Mouse (Mus musculus): ENCODE data around the gene Arpc5l. TPM values are rescaled to one million over a fixed set of nuclear protein-coding genes. Genes with fewer than 3 reads are reported as not detected.
A peak's percentile ranks its signal among the peaks of the same experiment; 100 is the strongest.

Gene Arpc5l
- polyA plus RNA-seq, 1 experiment from 2014 or later, result 118 TPM

DNA sequence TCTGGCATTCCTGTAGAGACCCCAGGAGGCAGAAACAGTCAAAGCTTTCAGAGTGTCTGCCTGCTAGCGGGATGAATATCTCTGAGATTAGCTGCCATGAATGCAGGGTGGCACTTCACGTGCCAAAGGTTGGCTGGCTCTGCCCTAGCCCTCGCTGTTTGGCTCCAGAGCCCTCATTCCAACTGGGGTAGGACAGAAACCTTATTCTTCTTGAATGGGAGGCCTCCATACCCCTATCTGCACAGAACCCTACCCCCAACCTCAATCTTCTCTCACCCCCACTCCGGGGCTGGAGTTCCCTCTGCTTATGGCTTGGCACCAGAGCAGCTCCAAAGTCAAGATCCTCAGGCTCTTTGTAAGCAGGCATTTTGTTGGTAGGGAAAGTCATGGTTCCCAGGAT is 27.3 kb upstream of the Arpc5l start:
- Histone ChIP-seq H3K27me3 (no peaks in the 10 kb centered on the region), H3K36me3 (no peaks in the 10 kb centered on the region), H3K9me3 (no peaks in the 10 kb centered on the region), H3K4me2 (no peak overlapping the region), H3K27ac (no peak overlapping the region), H3K9ac (replicated peaks) (no peak overlapping the region), H3K4me3 (replicated peaks) (no peak overlapping the region), H3K4me1 (replicated peaks) (no peaks in the 10 kb centered on the region)
- ATAC-seq (ENCODE audit: insufficient number of reproducible peaks, insufficient read depth, low FRiP score, low TSS enrichment, low read depth), result no peak
- 75% methylated on average over 4 of the region's 4 CpGs for WGBS

DNA sequence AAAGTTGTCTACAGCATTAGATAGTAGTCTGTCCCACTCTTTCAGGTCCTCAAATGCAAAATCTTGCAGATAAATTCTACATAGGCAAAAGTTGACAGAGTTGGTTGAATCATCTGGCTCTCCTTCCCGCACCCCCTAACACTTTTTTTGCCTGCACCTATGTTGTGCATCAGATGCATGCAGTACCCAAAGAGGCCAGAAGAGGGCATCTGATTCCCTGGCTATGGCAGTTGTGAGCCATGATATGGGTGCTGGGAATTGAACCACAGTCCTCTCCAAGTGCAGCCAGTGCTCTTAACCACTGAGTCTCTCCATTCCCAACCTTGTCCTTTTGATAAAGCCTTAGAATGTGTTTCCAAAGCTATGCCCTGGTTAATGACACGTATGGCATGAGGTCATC is 21.7 kb upstream of the Arpc5l start:
- peaks cover 11% of the 10 kb centered on the region; the same call in 1 of the 2 replicates for H3K9me3 ChIP-seq
- 96% methylated on average over 2 of the region's 2 CpGs for WGBS
- no peaks in the 10 kb centered on the region for H3K27me3 ChIP-seq
- H3K27ac ChIP-seq, result no peak overlapping the region
- H3K9ac ChIP-seq (replicated peaks), result no peak overlapping the region
- H3K4me1 ChIP-seq (replicated peaks), result no peaks in the 10 kb centered on the region
- no peak overlapping the region for H3K4me3 ChIP-seq (replicated peaks)
- no peak overlapping the region for H3K4me2 ChIP-seq
- no peaks in the 10 kb centered on the region for H3K36me3 ChIP-seq
- no peak for ATAC-seq (ENCODE audit: insufficient number of reproducible peaks, insufficient read depth, low FRiP score, low TSS enrichment, low read depth)

DNA sequence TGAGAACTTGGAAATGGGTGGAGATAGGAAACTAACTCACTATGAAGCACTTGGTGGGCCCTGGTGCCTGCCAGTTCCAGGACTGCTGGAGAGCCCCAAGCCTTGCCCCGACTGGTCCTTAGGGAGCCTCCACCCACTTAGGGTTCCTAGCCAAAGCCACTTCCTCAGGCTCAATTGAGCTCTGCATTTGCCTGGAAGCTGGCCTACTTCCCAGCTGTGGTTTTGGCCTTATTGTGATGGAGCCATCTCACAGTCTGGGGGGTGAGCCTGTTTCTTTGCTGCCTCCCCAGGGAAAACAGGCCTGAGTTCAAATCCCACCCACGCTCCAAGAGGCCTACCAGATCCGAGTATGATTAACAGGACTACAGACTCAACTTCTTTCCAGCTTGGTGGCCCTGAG is 18.6 kb upstream of the Arpc5l start:
- no peaks in the 10 kb centered on the region for H3K4me1 ChIP-seq (replicated peaks)
- H3K9me3 ChIP-seq, result peaks cover 11% of the 10 kb centered on the region; the same call in 1 of the 2 replicates
- no peaks in the 10 kb centered on the region for H3K36me3 ChIP-seq
- no peaks in the 10 kb centered on the region for H3K27me3 ChIP-seq
- 84% methylated on average over 3 of the region's 3 CpGs for WGBS
- H3K4me3 ChIP-seq (replicated peaks), result no peak overlapping the region
- no peak overlapping the region for H3K27ac ChIP-seq
- no peak overlapping the region for H3K4me2 ChIP-seq
- no peak overlapping the region for H3K9ac ChIP-seq (replicated peaks)
- no peak for ATAC-seq (ENCODE audit: insufficient number of reproducible peaks, insufficient read depth, low FRiP score, low TSS enrichment, low read depth)

DNA sequence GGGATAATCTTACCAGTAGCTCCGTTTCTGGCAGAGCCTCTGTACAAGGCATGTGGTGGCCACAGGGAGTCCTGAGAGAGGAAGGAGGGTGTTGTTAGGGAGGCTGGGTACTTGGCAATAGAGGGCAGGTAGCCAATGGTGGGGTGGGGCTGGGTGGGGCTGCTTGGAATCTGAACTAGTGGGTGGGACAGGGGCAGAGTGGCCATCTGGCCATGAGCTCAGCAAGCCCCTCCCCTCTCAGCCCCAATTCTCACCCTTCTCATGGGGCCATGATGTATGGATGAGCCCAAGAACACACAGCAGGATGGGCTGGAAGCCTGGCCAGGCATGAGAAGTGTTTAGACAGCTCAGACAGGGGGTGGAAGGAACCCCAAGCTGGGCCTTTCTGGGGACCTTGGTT is 17.8 kb upstream of the Arpc5l start:
- no peak overlapping the region for H3K4me2 ChIP-seq
- no peak for ATAC-seq (ENCODE audit: insufficient number of reproducible peaks, insufficient read depth, low FRiP score, low TSS enrichment, low read depth)
- WGBS, result 56% methylated on average over 1 of the region's 1 CpGs
- H3K27me3 ChIP-seq, result no peaks in the 10 kb centered on the region
- no peak overlapping the region for H3K9ac ChIP-seq (replicated peaks)
- no peaks in the 10 kb centered on the region for H3K4me1 ChIP-seq (replicated peaks)
- H3K4me3 ChIP-seq (replicated peaks), result no peak overlapping the region
- no peaks in the 10 kb centered on the region for H3K36me3 ChIP-seq
- H3K9me3 ChIP-seq, result peaks cover 11% of the 10 kb centered on the region; the same call in 1 of the 2 replicates
- H3K27ac ChIP-seq, result no peak overlapping the region

DNA sequence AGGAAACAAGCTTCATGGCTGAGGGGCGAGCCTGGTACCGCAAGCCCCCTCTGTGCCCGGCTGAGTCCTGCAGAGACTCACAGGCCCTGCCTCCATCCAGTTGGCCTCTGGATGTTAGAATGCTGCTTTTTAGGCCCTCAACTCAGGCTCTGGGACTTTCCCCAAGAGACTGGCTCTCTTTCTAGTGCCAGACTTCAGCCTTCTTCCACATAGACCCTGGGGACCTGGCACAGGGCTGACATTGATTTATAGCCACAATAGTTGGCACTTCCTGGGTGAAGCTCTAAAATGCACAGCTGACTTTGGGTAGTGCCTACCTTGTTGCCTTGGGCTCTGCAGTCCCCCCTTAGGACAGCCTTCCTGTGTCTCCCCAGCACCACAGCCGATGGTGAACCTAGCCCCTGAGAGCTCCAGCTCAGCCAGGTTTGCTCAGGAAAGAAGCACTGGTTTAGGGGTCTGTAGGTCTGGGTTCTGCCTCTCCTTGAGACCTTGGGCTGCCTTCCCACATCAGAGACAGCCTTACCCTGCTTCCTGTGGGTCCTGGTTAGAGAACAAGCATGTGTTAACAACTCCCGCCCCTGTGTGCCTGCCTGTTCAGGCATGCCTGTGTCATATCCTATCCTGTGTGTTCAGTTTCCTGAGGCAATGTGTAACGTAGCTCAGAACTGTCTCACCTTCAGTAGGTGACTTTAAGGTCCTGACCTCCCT is 17.2 kb upstream of the Arpc5l start:
- Histone ChIP-seq H3K27me3 (no peaks in the 10 kb centered on the region), H3K27ac (no peak overlapping the region), H3K9me3 (peaks cover 11% of the 10 kb centered on the region; the same call in 1 of the 2 replicates), H3K4me3 (replicated peaks) (no peak overlapping the region), H3K4me2 (no peak overlapping the region), H3K36me3 (no peaks in the 10 kb centered on the region), H3K4me1 (replicated peaks) (no peaks in the 10 kb centered on the region), H3K9ac (replicated peaks) (no peak overlapping the region)
- WGBS, result 63% methylated on average over 6 of the region's 6 CpGs
- ATAC-seq (ENCODE audit: insufficient number of reproducible peaks, insufficient read depth, low FRiP score, low TSS enrichment, low read depth), result no peak

DNA sequence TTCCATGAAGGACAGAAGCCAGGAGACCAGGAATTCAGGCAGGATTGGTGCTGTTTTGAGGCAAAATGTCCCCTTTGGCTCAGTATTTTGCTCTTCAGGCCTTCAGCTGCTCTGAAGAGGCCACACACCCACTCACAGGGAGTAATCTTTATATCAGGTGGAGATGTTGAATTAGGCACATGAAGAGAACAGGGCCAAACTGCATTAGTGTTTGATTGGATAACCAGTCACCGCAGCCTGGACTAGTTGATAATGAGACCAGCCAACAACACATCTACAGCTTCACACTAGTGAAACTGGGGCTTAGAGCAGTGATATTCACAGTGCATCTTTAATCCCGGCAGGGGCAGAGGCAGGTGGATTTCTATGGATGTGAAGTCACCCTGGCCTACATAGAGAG is 16.2 kb upstream of the Arpc5l start:
- no peaks in the 10 kb centered on the region for H3K36me3 ChIP-seq
- H3K4me2 ChIP-seq, result no peak overlapping the region
- no peak overlapping the region for H3K9ac ChIP-seq (replicated peaks)
- 83% methylated on average over 2 of the region's 2 CpGs for WGBS
- no peak overlapping the region for H3K27ac ChIP-seq
- ATAC-seq (ENCODE audit: insufficient number of reproducible peaks, insufficient read depth, low FRiP score, low TSS enrichment, low read depth), result no peak
- H3K4me3 ChIP-seq (replicated peaks), result no peak overlapping the region
- no peaks in the 10 kb centered on the region for H3K27me3 ChIP-seq
- no peaks in the 10 kb centered on the region for H3K4me1 ChIP-seq (replicated peaks)
- 0 out of 2 replicates have a peak, but pooled peaks cover 4% of the 10 kb centered on the region for H3K9me3 ChIP-seq

DNA sequence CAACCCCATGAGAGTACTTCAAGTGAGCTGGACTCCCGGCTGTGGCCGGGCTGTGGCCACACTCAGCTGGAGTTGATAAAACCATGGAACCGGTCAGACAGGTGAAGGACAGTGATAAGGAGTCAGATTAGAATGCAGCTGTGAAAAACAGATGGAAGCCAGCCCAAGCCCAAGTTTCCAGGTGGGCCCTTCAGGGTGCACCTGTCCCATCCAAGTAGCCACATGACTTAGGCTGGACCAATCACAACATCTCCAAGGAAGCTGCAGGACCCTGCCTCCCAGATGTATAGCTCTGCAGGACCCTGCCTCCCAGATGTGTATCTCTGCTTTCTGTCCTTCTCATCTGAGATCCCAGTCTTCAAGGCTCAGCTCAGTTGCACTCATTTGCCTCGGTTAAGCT is 13.1 kb upstream of the Arpc5l start:
- ATAC-seq (ENCODE audit: insufficient number of reproducible peaks, insufficient read depth, low FRiP score, low TSS enrichment, low read depth), result no peak
- Histone ChIP-seq H3K9ac (replicated peaks) (no peak overlapping the region), H3K9me3 (no peaks in the 10 kb centered on the region), H3K4me3 (replicated peaks) (no peak overlapping the region), H3K27ac (no peak overlapping the region), H3K4me2 (no peak overlapping the region), H3K27me3 (peaks cover 3% of the 10 kb centered on the region; the same call in 1 of the 2 replicates), H3K4me1 (replicated peaks) (no peaks in the 10 kb centered on the region), H3K36me3 (no peaks in the 10 kb centered on the region)
- 69% methylated on average over 4 of the region's 4 CpGs for WGBS

DNA sequence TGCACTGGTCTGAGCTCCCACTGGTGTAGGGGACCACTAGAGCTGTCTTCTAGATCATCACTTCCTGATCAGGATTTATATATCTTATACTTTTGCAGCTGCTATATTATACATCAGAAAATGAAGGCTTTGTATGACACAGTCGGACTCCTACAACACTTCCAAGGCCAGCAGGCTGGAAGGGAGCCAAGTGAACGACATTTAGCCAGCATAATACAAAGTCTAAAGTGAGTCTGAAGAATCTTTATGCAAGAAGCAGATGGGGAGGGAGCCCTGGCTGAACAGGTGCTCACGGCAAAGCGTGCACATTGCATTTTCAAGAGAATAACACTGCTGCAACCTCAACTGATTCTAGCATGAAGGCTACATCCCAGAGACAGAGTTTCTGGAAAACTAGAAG is 12.7 kb upstream of the Arpc5l start:
- ATAC-seq (ENCODE audit: insufficient number of reproducible peaks, insufficient read depth, low FRiP score, low TSS enrichment, low read depth), result no peak
- Histone ChIP-seq H3K4me1 (replicated peaks) (peaks cover under 1% of the 10 kb centered on the region), H3K27me3 (peaks cover 7% of the 10 kb centered on the region; the same call in 1 of the 2 replicates), H3K9me3 (no peaks in the 10 kb centered on the region), H3K4me2 (no peak overlapping the region), H3K9ac (replicated peaks) (no peak overlapping the region), H3K36me3 (no peaks in the 10 kb centered on the region), H3K4me3 (replicated peaks) (no peak overlapping the region), H3K27ac (no peak overlapping the region)
- 67% methylated on average over 4 of the region's 4 CpGs for WGBS

DNA sequence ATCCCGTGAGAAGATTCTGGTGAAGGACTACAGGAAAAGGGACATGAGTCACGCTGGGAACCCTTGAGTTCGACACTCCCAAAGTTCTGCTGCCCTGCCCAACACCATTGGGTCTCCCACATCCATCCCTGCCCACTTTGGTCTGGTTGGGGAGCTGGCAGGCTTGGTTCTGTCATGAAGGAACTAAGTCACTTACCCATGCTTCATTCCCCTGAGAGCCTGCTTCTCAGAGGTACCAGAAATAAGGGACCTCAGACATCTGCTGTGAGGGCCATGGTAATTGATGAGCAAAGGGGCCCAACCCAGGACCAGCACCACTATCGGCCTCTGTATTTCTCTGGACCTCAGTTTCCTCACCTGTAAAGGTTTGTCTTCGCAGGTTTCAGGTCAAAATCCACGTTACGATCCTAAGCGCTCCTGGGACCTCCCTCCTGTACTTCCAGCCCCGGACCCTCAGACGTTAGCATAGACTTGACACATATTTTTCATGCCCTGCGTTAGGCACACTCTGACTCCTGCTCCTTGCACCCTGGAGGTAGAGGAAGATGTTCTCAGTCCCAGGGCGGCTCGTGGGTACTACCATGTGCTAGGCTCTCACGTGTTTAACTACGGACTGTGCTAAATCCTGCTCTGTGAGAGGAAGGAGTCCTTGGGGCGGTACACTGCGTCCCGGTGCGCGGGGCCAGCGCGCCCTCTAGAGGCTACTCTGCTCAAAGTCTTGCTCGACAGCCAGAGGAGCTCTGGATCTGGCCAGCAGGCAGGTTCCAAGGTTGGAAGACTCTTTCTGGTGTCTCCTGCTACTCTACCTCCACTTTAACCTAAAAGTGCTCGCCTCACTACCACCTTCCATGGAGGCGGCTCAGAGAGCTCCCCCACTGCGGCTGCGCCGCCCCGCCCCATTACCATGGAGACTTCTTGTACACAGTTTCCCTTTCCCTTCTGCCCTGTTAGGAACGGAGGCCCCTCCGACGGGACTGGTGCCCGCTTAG is 7.5 kb upstream of the Arpc5l start, which contains the start of gene Wdr38:
TSS of gene Wdr38 (plus strand) at position 91 of the 989 bp plus-strand sequence.
- peak within 1 kb of the TSS; percentile 46 for H3K9ac ChIP-seq (replicated peaks)
- H3K4me3 ChIP-seq (replicated peaks), result peak within 1 kb of the TSS; percentile 39
- no peaks in the 10 kb centered on the region for H3K9me3 ChIP-seq
- peaks cover 37% of the 10 kb centered on the region for H3K36me3 ChIP-seq
- H3K4me2 ChIP-seq, result peak within 1 kb of the TSS; percentile 59
- peaks cover 7% of the 10 kb centered on the region; the same call in 1 of the 2 replicates for H3K27me3 ChIP-seq
- ATAC-seq (ENCODE audit: insufficient number of reproducible peaks, insufficient read depth, low FRiP score, low TSS enrichment, low read depth), result peak; percentile 90
- WGBS, result 15% methylated on average over 33 of the region's 33 CpGs
- peaks cover 12% of the 10 kb centered on the region for H3K4me1 ChIP-seq (replicated peaks)
- peak within 1 kb of the TSS; percentile 41; the same call in 1 of the 2 replicates for H3K27ac ChIP-seq

DNA sequence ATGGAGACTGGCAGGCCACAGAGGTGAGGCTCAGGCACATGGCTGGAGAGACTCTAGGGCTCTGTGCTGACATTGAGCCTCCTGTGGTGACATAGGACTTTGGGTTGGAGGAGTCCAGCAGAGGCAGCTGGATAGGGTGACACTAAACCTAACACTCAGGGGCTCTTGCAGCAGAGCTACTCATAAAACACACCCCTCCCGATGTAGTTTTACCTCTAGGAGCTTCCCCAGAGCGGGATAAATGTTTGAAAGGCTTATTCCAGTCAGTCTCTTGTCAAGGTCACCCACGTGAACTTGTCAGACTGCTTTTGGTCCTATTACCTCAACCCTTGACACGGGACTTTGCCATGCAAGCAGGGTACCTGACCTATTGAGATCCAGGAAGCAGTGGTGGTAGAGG is 5.8 kb upstream of the Arpc5l start:
- Histone ChIP-seq H3K4me1 (replicated peaks) (peaks cover 27% of the 10 kb centered on the region), H3K9me3 (no peaks in the 10 kb centered on the region), H3K4me2 (no peak overlapping the region), H3K36me3 (peaks cover 49% of the 10 kb centered on the region), H3K9ac (replicated peaks) (no peak overlapping the region), H3K4me3 (replicated peaks) (no peak overlapping the region), H3K27ac (no peak overlapping the region), H3K27me3 (peaks cover 7% of the 10 kb centered on the region; the same call in 1 of the 2 replicates)
- 59% methylated on average over 4 of the region's 4 CpGs for WGBS
- no peak for ATAC-seq (ENCODE audit: insufficient number of reproducible peaks, insufficient read depth, low FRiP score, low TSS enrichment, low read depth)

DNA sequence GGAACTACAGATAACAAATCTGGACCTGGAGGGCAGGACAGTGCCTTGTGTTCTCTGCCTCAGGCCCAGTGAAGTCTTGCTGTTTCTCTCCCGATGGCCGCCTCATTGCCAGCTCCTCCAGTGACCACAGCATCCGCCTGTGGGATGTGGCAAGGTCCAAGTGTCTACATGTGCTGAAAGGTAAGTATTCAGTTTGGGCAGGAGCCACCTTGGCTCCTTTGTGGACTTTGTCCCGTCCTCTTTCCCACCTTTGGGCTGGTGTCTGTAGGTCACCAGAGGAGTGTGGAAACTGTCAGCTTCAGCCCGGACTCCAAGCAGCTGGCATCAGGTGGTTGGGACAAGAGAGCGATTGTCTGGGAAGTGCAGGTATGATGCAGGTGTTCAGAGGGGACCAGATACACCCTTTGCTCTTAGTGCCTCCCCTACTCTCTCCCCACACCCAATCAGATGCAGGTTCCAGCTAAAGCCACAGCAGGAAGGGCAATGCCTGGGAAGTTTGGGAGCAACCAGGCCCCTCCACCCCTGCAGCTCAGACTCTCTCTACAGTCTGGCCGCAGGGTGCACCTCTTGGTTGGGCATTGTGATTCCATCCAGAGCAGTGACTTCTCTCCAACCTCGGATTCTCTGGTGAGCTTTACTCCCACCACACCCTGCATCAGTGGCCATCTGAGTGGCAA is 5.1 kb upstream of the Arpc5l start:
- H3K36me3 ChIP-seq, result peaks cover 49% of the 10 kb centered on the region
- H3K4me3 ChIP-seq (replicated peaks), result no peak overlapping the region
- peaks cover 27% of the 10 kb centered on the region for H3K4me1 ChIP-seq (replicated peaks)
- no peak overlapping the region for H3K9ac ChIP-seq (replicated peaks)
- no peak for ATAC-seq (ENCODE audit: insufficient number of reproducible peaks, insufficient read depth, low FRiP score, low TSS enrichment, low read depth)
- no peak overlapping the region for H3K27ac ChIP-seq
- WGBS, result 61% methylated on average over 8 of the region's 8 CpGs
- no peak overlapping the region for H3K4me2 ChIP-seq
- H3K27me3 ChIP-seq, result peaks cover 7% of the 10 kb centered on the region; the same call in 1 of the 2 replicates
- no peaks in the 10 kb centered on the region for H3K9me3 ChIP-seq
